Mouse (Mus musculus): ENCODE results near the gene Ndufaf7. TPM values are rescaled to one million over a fixed set of nuclear protein-coding genes. Genes with fewer than 3 reads are reported as not detected.

The Ndufaf7 gene
- polyA plus RNA-seq, 1 experiment from 2014 or later: 58.2 TPM

DNA sequence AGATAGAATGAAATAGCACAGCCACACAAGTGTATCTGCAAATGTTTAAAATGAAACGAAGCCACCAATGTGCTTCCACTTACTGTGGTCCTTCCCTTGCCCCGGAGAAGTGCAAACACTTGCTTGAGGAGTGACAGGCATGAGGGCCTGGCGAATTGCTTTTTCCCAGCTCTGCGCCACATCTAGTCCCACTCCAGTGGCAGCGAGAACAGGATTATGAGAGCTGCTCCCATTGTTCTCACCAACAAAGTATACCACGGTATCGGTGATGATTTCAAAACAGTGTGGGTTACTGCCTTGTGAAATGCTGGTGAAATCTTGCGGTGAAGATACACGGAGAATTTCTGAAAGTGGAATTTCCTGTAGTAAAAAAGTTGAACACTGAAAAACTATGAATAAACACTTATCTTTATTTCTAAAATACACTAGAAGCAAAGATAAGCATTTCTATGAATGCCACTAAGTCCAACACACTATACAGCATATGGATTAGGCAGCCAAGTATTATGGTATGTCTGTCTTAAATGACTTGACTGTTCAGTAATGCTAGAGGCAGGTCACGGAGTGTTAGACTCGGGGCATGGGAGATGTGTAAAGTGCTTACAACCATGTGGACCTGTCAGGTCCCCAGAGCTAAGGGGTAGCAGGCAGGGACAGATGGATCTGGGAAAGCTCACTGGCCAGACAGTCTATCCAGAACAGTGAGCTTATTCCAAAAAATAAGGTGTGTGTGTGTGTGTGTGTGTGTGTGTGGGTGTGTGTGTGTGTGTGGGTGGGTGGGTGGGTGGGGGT lies 29.4 kb downstream of the Ndufaf7 start:
- no peaks in the 10 kb centered on the region for H3K27me3 ChIP-seq
- no peak overlapping the region for H3K9ac ChIP-seq
- H3K27ac ChIP-seq: no peak overlapping the region
- H3K36me3 ChIP-seq: peaks cover 32% of the 10 kb centered on the region
- 95% methylated on average over 11 of the region's 11 CpGs for WGBS
- no peaks in the 10 kb centered on the region for H3K4me1 ChIP-seq
- ATAC-seq (ENCODE audit: low FRiP score): no peak
- H3K4me2 ChIP-seq (replicated peaks): no peak overlapping the region
- no peak overlapping the region for H3K4me3 ChIP-seq
- no peaks in the 10 kb centered on the region for H3K9me3 ChIP-seq (replicated peaks)

DNA sequence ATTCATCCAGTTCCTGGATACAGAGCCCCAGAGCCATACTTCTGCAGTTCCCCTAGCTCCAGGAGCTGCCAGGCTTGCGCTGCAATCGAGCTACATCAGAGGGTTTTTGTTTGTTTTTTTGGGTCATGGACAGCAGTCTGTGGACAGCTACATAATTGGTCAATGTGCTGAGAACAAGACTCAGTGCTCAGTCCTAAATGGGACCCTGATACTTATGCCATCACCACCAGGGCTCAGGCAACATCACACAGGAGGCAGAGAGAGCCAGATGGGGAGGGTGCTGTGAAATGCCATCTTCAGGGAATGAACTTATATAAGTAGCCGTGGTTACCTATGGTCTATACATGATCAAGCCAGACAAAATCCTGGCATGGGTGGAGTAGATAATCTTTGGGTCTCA lies 31.6 kb downstream of the Ndufaf7 start:
- 85% methylated on average over 3 of the region's 3 CpGs for WGBS

DNA sequence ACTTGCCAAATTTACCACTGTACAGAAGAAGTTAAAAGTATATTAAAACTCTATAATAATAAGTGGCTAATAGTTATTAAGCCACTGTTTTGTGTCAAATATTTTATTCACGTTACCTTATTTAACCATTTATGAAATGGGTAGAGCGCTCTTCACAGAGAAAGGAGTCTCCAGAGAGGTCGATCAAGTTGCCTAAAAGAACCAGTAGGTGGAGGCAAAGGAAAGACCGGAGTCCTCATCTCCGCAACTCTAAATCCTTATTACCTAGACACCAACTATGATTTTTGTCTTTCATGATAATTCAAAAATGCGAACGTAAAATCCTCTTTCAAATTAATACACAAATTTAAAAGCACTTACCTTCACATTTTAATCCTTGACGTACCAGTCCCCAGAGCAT lies 46.2 kb downstream of the Ndufaf7 start:
- WGBS: 97% methylated on average over 8 of the region's 8 CpGs
- no peak overlapping the region for H3K27ac ChIP-seq

More for the DNA sequence above, 31.6 kb downstream of the Ndufaf7 start:
- Histone ChIP-seq H3K36me3 (peaks cover 23% of the 10 kb centered on the region), H3K4me3 (no peak overlapping the region), H3K27me3 (no peaks in the 10 kb centered on the region), H3K9ac (no peak overlapping the region), H3K4me1 (no peaks in the 10 kb centered on the region), H3K27ac (no peak overlapping the region), H3K9me3 (replicated peaks) (no peaks in the 10 kb centered on the region), H3K4me2 (replicated peaks) (no peak overlapping the region)
- ATAC-seq (ENCODE audit: low FRiP score): no peak

DNA sequence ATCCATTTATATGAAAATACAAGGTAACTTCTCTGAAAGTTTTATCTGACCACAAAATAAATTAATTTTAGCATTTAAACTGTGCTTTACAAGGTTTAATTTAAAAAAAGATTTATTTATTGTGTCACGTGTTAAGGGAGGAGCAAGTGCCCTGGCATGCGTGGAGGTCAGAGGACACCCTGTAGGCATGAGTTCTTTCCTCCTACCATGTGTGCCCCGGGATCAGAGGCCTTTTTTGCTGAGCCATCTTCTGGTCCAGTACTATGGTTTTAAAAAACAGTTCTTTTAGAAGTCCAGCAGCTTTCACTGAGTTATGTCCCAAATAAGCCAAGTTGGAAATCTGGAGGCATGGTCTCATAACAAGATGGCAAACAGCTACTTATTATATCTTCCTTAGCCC lies 46.8 kb downstream of the Ndufaf7 start:
- H3K4me3 ChIP-seq: no peak overlapping the region
- no peaks in the 10 kb centered on the region for H3K4me1 ChIP-seq
- H3K4me2 ChIP-seq (replicated peaks): no peak overlapping the region
- no peak overlapping the region for H3K9ac ChIP-seq
- no peaks in the 10 kb centered on the region for H3K9me3 ChIP-seq (replicated peaks)
- no peak overlapping the region for H3K27ac ChIP-seq
- no peaks in the 10 kb centered on the region for H3K27me3 ChIP-seq
- WGBS: 93% methylated on average over 3 of the region's 3 CpGs
- ATAC-seq (ENCODE audit: low FRiP score): no peak
- H3K36me3 ChIP-seq: peaks cover 26% of the 10 kb centered on the region

More for the DNA sequence above, 46.2 kb downstream of the Ndufaf7 start:
- Histone ChIP-seq H3K4me3 (no peak overlapping the region), H3K4me2 (replicated peaks) (no peak overlapping the region), H3K9me3 (replicated peaks) (no peaks in the 10 kb centered on the region), H3K27me3 (no peaks in the 10 kb centered on the region), H3K4me1 (no peaks in the 10 kb centered on the region), H3K36me3 (peaks cover 26% of the 10 kb centered on the region), H3K9ac (no peak overlapping the region)
- ATAC-seq (ENCODE audit: low FRiP score): no peak

DNA sequence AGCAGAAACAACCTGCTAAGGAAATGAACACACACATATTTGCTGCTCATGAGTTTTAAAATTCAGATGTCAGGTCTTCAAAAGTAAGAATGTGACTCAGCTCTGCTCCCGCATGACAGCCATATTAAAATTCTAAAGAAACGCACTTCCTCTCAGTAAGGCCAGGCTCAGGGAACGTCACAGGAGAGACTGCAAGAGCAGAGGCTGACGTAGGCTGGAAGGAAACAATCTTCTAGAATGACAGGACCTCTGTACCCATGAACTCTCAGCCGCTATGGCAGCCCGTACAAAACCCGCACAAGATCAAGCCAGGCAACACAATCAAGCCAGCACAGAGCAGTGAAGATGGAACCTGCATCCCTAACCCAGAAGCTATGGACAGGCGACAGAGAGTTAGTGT lies 52.1 kb downstream of the Ndufaf7 start:
- Histone ChIP-seq H3K9me3 (replicated peaks) (no peaks in the 10 kb centered on the region), H3K4me2 (replicated peaks) (no peak overlapping the region), H3K27me3 (no peaks in the 10 kb centered on the region), H3K4me3 (no peak overlapping the region), H3K9ac (no peak overlapping the region), H3K4me1 (no peaks in the 10 kb centered on the region), H3K27ac (no peak overlapping the region), H3K36me3 (no peaks in the 10 kb centered on the region)
- WGBS: 76% methylated on average over 8 of the region's 8 CpGs
- no peak for ATAC-seq (ENCODE audit: low FRiP score)

DNA sequence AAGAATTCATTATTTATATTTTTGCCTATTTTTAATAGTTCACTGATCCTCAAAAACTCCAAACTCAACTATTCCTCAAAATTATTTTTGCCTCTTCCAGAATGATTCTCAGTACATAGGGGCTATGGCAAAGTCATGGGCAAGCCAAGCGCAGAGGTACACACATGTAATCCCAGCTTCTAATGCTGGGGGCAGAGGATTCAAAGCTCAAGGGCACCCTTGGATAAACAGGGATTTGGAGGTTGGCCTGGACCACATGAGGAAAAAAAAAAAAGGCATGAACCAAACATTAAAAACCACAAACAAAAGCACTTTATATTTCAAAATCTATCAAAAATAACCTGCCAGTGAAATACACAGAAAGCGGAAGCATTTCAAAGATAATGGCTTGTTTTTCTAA lies 54.6 kb downstream of the Ndufaf7 start:
- Histone ChIP-seq H3K4me3 (no peak overlapping the region), H3K27me3 (no peaks in the 10 kb centered on the region), H3K4me2 (replicated peaks) (no peak overlapping the region), H3K9ac (no peak overlapping the region), H3K4me1 (no peaks in the 10 kb centered on the region), H3K9me3 (replicated peaks) (no peaks in the 10 kb centered on the region), H3K36me3 (no peaks in the 10 kb centered on the region), H3K27ac (no peak overlapping the region)
- 93% methylated on average over 2 of the region's 2 CpGs for WGBS
- ATAC-seq (ENCODE audit: low FRiP score): no peak

DNA sequence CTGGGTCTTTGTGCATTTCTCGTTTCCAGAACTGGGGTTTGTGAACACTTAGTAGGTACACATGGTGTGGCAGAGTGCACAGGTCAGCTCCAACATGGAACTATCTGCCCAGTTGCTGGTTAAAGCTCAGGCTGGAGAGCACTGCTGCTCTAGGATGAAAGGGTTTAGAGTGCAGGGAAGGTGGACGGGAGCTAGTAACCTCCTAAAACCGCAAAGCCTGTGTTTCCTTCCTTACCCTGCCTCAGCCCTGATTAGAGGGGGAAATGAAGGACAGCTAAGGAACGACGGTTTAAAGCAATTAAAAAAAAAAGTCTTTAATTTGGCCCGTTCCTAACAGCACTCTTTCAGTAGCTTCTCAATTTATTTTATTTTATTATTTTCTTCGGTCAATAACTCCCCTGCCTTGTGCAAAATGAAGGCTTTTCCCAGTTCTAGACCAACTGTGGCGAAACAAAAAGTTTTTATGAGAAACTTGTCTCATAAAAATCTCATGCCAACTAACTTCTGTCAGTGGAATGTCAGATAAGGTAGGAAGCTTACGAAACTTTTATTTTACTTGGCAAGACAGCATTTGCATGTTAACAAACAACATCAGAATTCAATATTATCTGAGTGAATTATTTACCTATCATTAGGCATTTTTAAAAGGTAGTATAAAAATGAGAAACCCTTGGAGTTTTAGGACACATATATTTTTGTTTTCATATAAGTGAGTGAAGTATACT lies 55.5 kb downstream of the Ndufaf7 start:
- H3K9me3 ChIP-seq (replicated peaks): no peaks in the 10 kb centered on the region
- H3K4me3 ChIP-seq: no peak overlapping the region
- no peak for ATAC-seq (ENCODE audit: low FRiP score)
- no peak overlapping the region for H3K4me2 ChIP-seq (replicated peaks)
- no peaks in the 10 kb centered on the region for H3K36me3 ChIP-seq
- 82% methylated on average over 9 of the region's 9 CpGs for WGBS
- no peak overlapping the region for H3K9ac ChIP-seq
- H3K27ac ChIP-seq: no peak overlapping the region
- no peaks in the 10 kb centered on the region for H3K4me1 ChIP-seq
- no peaks in the 10 kb centered on the region for H3K27me3 ChIP-seq

DNA sequence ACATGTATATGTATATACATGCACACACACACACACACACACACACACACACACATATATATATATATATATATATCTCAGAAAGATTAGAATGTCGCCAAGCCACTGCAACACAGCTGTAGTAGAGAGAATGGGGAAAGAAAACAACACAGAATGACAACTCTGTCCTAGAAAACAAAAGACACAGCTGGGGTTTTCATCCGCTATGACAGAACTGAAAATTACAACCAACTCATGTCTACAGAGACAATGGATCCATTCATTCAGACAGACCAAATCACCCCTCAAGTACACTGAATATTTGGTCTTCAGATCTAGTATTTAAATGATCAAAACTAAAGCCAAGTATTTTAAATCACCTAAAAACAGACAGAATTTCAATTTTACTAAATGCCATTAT lies 56.7 kb downstream of the Ndufaf7 start:
- Histone ChIP-seq H3K36me3 (no peaks in the 10 kb centered on the region), H3K9ac (no peak overlapping the region), H3K27ac (no peak overlapping the region), H3K4me3 (no peak overlapping the region), H3K27me3 (no peaks in the 10 kb centered on the region), H3K4me1 (no peaks in the 10 kb centered on the region), H3K9me3 (replicated peaks) (no peaks in the 10 kb centered on the region), H3K4me2 (replicated peaks) (no peak overlapping the region)
- WGBS: 50% methylated on average over 2 of the region's 2 CpGs
- ATAC-seq (ENCODE audit: low FRiP score): no peak

DNA sequence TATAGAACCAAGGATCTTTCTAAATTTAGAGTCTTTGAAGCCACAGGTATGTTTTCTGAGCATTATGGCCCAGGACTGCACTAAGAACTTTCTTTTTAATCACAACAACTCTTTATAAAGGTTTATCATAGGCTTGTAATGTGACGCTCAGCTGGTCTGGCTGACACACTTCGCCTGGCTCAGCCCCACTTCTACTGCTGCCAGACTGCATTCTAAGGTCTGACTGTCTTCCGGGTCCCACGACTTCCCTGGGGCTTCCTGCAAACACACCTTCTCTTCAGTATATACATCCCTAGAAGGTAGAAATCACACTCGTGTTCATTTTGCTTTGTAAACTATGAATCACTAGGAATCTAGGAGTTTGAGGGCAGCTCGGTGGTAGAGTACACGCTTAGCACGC lies 57.4 kb downstream of the Ndufaf7 start:
- Histone ChIP-seq H3K36me3 (no peaks in the 10 kb centered on the region), H3K4me3 (no peak overlapping the region), H3K4me1 (no peaks in the 10 kb centered on the region), H3K27me3 (no peaks in the 10 kb centered on the region), H3K4me2 (replicated peaks) (no peak overlapping the region), H3K27ac (no peak overlapping the region), H3K9ac (no peak overlapping the region), H3K9me3 (replicated peaks) (no peaks in the 10 kb centered on the region)
- ATAC-seq (ENCODE audit: low FRiP score): no peak
- 89% methylated on average over 8 of the region's 8 CpGs for WGBS

DNA sequence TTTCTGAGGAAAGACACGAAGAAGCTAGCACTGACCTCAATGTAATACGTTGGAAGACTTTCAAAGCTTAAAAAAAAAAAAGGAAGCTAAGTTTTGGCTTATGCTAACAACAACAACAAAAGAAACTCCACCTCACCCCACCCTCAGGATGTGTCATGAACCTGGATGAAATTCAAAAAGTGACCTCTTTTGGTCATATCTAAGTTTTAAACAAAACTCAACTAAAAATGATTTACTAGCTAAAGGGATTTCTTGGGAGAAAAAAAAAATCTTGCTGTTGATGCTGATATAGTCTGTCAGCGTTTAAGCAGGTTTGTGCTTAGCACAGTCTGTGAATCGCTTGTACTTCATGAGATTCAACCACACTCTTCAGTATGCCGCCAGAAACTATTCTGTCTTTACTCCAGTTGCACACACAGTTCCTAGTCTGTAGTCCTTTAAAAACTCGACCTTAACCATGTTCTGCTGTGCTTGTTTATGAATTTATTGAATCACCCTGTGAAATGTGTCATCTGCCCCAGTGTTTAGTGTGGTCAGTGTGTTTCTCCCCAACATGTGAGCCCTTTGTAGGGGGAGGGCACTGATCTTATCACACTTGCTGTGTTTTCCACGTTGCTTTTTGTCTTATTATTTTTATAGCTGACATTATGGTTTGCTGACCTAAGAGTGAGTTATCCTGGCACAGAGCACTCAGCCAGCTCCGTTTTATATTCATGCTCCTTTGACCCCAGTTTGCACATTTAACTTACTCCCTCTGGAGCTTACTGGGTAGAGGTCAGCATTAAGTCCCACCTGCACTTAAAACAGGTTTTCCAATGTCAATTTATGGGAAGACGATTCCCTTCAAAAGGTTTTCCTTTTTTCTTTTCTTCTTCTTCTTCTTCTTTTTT lies 58.2 kb downstream of the Ndufaf7 start:
- no peaks in the 10 kb centered on the region for H3K36me3 ChIP-seq
- H3K4me2 ChIP-seq (replicated peaks): no peak overlapping the region
- no peaks in the 10 kb centered on the region for H3K27me3 ChIP-seq
- H3K4me3 ChIP-seq: no peak overlapping the region
- H3K9me3 ChIP-seq (replicated peaks): no peaks in the 10 kb centered on the region
- no peak overlapping the region for H3K9ac ChIP-seq
- no peak for ATAC-seq (ENCODE audit: low FRiP score)
- 78% methylated on average over 9 of the region's 9 CpGs for WGBS
- H3K27ac ChIP-seq: no peak overlapping the region
- H3K4me1 ChIP-seq: no peaks in the 10 kb centered on the region
